Mouse (Mus musculus) thymus, adult 2 months (tissue): ENCODE measurements around the gene Arhgef9.

Experiments
- CTCF ChIP-seq: fragments of 200-500 bp; IDR thresholded peaks from 2 replicates; pipeline ENCODE4 v1.5.1; 2012; ENCODE audit warnings: mild to moderate bottlenecking, control low read depth, low read length, moderate library complexity, borderline replicate concordance; ENCODE audit not compliant: control insufficient read depth, poor library complexity, insufficient read depth; ENCODE audit errors: extremely low read depth
- POLR2A ChIP-seq: fragments of 200-500 bp; IDR thresholded peaks from 2 replicates; pipeline ENCODE4 v1.6.1; 2012; ENCODE audit warnings: mild to moderate bottlenecking, low read length, control low read depth, moderate library complexity; ENCODE audit not compliant: control insufficient read depth, poor library complexity, insufficient read depth; ENCODE audit errors: extremely low read depth

DNA sequence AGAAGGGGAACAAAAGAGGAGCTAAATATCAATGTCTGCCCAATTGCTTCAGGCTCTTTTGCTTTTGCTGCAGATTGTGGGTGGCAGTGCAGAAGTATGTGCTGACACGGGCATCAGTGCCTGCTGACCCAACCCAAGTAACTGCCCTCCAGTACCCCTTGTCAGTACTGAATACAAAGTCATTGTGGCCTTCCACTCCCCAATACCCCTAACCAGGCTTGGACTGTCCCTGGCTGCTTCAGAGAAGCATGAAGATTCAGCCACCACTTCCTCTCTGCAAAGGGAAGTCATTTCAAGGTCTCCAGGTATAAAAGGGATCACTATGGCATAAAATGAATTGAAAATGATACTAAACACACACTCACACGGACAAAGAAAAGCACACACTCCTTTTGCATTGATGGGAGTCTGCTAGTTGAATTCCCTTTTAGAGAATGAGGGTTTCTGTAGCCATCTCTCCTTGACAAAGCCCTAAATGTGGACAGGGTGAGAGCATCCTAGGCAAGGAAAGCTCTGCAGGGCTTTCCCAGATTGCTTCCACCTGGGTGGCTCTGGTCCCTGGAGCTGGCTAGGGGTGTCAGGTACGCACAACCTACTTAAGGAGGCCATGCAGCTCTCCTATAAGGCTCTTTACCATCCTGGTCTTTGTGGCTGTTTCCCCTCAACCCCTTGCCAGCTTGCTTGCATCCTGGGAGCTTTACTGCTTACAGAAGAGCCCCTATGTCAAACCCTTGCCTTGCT is 1.1 kb downstream of the Arhgef9 start:
- TF ChIP-seq CTCF (no peak), POLR2A (no peak)
